Mouse (Mus musculus) frontal cortex, postnatal 10 days (tissue): ENCODE results near the gene Bcl9l.
"Not testable (repeated sequence)": the region's sequence is repeated elsewhere in the genome, so short reads cannot be mapped to it uniquely, and the experiment has no call there.

Experiments used
- DNase-seq, 2 experiments: peaks; one replicate each; pipeline ENCODE4 v3.0.0; 2022; ENCODE audit warnings: low spot score in 2 of 2, mixed read lengths in 1 of 2

Bcl9l gene

DNA sequence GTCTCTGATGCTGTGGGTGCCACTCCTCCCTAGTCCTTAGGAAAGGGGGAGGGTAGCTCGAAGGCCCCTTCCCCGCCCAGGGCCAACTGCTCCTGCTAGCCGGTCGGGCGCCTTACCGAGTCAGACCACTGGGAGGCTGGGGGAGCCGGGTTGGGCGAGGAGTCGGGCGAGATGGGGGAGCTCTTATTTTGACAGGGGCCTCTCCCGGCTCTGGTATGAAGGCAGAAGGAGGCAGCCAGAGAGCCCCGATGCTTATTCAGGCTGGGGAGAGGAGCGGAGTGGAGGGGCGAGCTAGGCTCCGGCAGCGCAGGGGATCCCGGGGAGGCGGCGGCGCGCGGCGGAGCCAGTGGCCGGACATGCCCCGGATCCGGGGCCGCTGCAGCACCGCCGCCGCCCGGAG lies at the start of gene Bcl9l:
Bcl9l (plus strand) TSS at position 274 of the 400 bp plus-strand sequence.
- DNase-seq: peak; percentile 91 to 93

DNA sequence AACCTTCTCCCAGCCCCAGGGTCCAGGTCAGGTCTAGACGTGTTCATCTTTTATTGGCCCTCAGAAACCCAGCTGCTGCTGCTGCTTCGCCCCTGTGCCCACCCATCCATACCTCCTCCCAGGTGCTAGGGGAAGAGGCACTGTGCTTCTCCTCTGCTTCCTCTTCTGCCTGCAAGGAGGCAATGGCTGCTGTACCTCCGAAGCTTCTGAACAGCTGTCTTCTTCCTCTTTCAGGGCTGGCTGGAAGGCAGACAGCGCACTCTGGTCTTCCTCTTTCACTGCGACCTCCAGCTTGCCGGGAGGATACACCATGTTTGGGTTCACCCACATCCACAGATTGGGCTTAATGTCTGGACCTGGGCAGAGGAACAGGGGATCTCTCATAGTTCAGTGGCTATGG lies 46.9 kb upstream of the Bcl9l start:
- no peak for DNase-seq

DNA sequence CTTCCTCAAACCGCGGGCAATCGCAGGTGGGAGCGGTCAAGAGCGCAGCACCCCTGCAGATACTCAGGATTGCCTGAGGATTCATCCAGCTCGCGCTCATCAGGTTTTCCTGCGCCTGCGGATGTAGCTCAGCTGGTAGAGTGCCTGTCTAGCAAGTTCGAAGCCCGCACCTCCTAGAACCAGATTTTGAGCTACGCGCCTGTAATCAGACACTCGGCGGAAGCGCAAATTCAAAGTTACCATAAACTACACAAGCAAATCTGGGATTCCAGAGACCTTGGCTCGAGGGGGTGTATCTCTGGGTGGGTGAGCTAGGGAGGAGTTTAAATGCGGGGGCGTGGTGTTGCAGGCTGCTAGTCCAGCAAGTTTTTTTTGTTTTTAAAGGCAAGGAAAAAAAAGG lies 41.7 kb upstream of the Bcl9l start, which contains the start of gene Foxr1:
Foxr1 (minus strand) TSS at position 176 of the 400 bp plus-strand sequence.
- DNase-seq: no peak

DNA sequence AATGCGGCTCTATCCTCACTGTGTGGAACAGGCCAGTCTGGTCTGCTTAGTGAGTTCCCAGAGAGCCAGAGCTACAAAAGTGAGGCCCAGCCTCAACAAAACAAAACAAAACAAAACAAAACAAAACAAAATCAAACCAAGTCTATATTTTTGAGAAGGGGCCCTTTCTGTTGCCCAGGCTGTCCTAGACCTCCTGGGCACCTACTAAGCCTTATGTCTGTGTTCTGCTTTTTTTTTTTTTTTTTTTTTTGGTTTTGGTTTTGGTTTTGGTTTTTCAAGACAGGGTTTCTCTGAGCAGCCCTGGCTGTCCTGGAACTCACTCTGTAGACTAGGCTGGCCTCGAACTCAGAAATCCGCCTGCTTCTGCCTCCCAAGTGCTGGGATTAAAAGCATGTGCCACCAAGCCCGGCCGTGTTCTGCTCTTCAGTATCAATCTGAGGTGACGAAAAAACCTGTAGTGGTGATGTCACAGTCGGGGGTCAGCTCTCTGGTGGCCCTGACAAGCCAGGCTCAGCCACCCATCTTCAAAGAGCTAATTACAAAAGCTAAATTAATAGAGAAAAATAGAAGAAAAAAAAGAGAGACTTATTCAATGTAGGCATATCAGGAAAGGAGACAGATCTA lies 38.1 kb upstream of the Bcl9l start:
- DNase-seq: not testable (repeated sequence)

DNA sequence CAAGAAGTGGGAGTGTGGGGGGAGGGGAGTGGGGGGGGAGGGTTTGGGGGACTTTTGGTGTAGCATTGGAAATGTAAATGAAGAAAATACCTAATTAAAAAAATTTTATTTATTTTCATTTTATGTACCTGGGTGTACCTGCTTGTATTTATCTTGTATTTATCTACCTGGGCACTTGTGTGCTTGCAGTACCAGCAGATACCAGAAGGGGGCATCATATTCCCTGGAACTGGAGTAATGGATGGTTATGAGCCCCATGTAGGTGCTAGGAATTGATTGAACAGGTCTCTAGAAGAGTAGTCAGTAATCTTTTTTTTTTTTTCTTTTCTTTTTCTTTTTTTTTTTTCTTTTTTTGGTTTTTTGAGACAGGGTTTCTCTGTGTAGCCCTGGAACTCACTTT lies 32.2 kb upstream of the Bcl9l start:
- no peak for DNase-seq

DNA sequence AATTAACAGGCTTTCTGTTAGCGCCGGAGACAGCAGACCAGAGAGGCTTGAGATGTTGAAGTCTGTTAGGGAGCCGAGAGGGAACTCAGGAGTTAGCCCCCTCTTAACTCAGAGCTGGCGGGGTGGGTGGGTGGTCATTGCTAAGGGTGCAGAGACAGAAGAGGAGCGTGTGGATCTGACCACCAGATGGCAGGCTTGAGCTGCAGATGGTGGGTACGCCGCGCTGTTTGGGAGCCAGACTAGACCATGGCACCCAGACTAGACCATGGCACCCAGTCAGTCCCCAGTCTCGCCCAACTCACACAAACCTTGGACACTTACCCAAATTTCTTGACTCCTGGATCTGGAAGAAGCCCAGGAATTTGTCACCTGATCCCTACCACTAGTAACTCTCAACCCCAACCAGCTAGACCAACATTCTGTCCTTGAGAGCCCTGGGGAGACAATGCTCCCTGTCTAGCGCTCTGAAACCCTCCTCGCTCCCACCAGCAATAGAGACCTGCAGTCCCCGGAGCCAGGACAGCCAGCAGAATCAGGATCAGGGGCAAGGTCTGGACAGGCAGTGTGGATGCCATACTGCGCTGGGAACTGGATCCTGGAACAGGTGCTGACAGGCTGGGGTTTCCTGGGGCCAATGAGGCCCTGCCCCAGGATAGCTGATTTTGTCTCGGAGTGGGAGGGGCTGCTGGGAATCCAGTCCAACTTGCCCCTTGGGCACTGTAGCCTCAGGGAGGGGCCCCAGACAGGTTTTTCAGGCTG lies 28.3 kb upstream of the Bcl9l start:
- peak; percentile 60 to 85 for DNase-seq

GRCm38 (mm10) chr9:44454891-44455220 lies 27.8 kb upstream of the Bcl9l start, which contains the start of gene Upk2:
Gene Upk2, minus strand, starts transcription at chr9:44454976.
- no peak for DNase-seq

DNA sequence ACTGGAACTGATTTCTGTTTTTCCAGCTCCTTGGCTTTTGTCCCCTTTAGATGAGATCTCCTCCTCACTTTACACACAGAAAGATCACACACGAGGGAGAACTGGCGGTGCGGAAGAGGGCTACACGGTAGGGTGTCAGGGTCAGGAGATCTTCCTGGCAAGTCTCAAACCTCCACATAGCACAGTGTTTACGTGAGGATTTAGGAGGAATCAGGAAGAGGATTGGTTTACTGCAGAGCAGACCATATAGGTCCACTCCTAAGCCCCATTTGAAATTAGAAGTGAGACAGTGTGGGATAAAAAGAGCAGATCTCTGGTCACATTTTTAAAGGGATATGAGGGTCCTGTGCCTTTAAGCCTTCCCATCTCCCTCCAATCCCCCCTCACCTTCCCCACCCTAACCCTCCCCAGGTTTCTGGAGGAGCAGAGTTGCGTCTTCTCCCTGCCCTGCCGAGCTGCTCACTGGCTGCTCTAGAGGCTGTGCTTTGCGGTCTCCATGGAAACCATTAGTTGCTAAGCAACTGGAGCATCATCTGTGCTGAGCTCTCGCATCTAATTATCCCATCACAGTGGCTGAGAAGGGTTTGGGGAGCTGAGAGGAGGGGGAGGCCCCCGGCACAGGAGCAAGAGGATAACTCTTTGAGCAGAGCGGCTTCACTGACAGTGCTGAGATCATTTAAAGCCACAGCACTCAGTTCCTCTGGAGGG lies 25.4 kb upstream of the Bcl9l start:
- peak; percentile 88 to 95 for DNase-seq

DNA sequence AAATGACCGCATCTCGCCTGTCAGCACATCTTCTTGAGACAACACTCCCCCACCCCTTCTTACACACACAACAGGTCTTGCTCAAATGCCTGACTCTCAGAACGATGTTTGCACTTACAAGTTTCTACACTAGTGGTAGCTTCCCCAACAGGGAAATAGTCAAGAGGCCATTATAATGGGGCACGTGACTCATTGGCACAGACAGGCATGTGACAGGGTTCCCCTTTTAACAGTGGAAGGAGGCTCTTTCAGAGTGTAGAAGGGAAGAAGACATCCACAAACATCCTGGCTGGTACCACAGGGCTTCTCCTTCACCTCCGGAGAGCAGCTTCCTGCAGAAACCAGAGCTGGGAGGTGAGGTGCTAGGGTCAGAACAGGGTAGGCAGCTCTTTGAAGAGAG lies 20.7 kb upstream of the Bcl9l start:
- no peak for DNase-seq

DNA sequence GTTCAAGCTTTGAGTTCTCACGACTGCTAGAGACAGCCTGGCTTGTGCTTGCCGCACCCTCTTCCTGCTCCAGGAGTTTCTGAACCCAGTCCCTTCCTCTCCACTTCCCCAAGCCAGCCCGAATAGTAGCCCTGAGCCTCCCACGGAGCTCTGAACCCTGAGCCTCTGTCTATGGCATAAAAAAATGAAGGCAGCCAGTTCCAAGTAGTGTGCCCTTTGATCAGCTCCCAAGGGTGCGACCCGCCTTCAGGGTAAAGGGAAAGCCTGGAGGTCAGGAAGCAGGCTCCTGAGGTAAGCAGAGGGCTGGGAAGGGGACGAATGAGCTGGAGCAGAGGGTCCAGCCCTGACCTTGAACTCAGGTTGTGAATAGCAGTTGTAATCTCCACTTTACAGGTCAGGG lies 14.4 kb upstream of the Bcl9l start:
- DNase-seq: no peak

DNA sequence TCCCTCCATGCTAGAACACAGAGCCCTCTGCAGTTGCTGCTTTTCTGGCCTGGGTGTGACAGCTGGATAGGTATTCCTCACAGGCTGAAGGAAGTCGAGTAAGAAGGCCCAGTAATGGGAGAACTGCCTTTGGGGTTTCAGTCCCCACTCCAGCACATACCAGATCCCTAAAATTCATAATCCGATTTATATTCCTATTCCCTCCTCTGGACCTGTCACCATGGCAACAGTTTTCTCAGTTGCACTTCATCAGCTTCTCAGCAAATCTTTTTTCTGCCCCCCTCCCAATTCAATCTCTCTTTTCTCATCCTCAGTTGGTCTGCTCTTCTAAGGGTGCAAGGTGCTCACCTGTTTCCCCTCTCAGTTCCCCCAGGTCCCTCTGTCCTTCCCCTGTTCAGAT lies 13.8 kb upstream of the Bcl9l start:
- no peak for DNase-seq

- DNase-seq: no peak
These were observed 9.4 kb upstream of the Bcl9l start for GRCm38 (mm10) chr9:44473184-44473583.

DNA sequence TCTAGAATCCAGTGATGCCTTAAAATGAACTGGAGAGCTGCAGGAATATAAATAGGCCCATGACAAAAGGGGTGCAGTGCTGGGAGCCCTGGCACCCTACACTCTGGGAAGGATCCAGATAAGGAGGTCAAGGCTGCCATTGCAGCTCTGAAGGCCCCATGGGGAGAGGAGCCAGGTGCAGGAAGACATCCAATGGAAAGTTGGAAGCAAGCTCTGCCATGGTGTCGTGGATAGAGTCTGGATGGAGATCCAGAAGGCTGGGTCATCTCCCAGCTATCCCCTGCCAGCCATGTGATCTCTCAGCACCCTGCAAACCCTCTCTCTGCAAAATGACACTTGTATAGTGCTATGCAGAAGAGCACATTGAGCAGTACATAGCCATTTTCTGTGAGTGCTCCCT lies 8.3 kb upstream of the Bcl9l start:
- DNase-seq: no peak

DNA sequence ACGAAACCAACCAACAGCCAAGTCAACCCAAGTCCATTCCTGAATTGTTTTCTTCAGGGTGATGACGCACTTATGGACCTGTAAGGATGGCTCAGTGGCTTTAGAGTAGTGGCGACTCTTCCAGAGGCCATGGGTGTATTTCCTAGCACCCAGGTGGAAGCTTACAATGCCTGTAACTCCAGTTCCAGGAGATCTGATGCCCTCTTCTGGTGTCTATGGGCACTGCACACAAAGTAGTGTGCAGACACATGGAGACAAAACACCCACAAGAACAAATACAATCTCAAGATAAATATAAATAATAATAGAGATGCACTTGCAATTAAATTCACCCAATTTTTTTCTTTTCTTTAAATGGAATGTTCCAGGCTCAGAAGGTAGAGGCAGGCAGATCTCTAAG lies 6.7 kb upstream of the Bcl9l start:
- DNase-seq: no peak

DNA sequence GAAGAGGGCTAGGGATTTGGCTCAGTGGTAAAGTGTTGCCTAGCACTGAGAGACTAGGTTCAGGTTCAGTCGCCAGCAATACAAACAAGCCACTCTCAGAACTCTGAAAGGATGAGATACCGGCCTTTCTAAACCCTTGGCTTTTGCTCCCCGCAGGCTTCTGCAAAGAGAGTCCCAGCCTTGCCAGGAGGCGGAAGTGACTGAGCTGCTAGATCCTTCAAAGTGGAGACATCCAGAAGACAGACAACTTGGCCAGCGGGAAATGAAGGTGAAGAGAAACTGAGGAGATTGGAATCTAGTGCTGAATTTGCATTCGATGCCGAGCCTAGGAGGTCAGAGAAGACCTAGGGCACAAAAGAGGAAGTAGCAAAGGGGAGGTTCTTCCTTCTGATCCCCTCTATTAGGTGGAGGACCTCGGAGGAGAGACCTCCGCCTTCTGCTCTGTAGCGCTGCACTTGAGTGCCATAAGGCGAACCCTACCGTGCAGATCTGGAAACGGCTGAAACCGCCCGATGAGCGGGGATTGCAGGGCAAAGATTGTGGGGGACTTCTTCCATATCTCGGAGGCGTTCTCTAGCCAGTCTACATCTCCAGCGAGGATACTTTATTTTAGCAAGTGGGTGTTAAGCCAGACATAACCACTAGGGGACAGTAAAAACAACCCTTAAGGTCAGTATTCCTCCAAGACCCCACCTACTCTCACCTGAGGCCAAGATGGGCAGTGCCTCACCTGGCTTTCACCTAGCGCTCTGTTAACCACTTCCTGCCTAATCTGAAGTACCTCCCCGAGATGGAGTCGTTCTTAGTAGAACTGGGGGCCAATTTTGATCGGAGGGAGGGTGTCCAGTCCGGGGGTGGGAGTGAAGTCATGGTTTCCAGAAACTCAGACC lies 5.0 kb upstream of the Bcl9l start:
- peak in 1 of 2 experiments; percentile 34 for DNase-seq

DNA sequence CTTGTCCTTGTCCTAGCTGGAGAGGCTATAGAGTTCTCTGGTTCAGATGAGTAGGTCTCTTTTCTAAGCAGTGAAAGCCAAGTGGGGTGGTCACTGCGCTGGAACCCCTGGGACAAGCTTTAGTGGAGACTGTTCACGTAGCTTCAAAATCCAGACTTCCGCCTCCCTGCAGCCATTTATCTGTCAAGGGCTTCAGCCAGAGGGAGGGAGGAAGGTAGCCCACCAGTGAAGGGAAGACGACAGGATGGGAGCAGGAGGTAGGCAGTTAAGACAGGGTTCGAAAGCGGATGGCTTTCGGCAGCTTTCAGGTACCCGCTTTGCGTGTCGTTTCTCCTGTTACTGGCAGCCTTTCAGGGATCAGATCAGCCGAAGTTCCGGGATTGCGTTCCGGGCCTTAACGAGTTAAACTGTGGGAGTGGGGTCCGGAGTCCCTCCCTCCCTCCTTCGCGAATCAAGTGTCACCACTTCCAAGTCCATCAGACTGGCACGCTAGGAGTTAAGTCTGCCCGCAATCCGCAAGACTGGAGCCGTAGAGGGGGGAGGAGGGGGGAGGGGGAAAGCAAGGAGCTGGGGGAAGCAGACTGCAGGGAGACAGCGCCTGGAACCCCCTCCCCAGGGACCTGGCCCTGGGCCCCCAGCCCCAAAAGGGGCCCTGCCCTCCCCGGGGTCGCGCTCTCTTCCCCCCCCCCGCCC lies 4.2 kb upstream of the Bcl9l start:
- DNase-seq: peak in 1 of 2 experiments; percentile 74

GRCm38 (mm10) chr9:44478959-44479605 lies 3.5 kb upstream of the Bcl9l start:
- DNase-seq: peak in 1 of 2 experiments; percentile 73

DNA sequence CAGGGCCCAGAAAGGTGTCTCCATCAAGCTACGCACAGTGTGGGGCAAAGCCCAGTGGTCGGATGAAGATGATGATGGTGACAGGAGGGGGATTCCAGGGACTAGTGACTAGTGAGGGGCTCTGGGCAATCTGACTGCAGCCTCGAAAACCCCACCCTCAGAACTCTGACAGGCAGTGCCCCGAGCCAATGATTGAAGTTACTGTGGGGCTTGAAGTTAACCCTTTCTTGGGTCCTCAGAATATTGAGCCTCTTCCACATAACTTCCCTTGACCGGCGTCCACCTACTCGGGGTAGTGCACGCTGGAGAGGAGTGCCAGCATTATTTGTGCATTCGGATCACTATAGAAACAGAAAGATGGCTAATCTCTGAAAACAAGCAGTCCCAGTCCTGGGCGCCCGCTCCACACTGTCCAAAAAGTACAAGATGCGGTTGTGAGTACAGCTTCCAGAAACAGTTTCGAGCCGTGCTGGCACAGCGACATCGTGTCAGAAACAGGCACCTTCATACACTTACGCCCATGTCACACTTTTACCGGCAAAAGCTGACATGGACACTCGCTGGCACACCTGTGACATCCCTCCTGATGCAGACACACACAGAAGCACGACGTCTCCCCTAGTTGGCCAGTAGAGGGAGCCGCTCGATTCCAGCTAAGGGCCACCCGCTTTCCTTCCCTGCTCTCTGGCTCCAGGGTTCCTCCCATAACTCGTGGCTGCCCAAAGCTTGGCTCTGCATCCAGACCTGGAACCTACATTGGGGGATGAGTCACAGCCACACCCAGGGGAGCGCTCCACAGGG lies 2.8 kb upstream of the Bcl9l start:
- peak in 1 of 2 experiments; percentile 88 for DNase-seq

DNA sequence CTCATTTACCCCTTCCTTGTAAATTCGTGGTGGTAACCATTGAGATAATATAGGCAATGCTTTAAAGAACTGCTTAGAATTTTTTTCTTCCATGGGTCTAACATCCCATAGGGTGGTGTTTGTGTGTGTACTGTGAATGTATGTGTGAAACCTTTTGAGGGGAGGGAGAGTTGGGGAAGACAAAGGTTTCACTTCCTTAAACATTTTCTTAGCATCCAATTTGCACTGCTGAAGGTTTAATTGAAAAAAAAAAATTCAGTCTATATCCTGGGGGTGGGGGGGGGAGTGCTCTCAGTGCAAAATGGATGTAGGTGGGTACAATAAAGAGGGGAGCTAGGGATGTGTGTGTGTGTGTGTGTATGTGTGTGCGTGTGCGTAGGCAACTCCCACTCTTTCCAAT lies 513 bp upstream of the Bcl9l start:
- no peak for DNase-seq

DNA sequence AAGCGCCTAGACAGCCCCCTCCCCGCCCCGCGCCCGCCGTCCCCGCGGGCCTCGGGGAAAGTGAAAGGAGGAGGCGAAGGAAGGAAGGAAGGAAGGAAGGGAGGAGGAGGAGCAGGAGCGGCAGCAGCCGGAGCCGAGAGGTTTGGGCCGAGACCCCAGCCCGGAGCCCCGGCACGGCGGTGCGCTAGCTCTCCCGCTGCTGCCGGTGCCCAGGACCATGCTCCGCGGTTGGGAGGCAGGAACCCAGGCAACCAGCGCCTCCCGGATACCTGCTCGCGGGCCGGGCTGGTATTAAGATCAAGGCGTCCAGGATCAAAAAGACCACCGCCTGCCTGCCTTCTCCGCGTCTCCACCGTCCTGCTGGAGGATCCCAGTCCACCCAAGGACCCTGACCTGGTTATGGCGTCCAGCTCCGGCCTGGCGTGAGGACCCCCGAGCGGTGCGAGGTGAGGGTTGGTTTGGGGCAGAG lies 450 bp downstream of the Bcl9l start:
- DNase-seq: peak in 1 of 2 experiments; percentile 43
